Mouse (Mus musculus): ENCODE results near the gene Atp8b3.

The Atp8b3 gene

DNA sequence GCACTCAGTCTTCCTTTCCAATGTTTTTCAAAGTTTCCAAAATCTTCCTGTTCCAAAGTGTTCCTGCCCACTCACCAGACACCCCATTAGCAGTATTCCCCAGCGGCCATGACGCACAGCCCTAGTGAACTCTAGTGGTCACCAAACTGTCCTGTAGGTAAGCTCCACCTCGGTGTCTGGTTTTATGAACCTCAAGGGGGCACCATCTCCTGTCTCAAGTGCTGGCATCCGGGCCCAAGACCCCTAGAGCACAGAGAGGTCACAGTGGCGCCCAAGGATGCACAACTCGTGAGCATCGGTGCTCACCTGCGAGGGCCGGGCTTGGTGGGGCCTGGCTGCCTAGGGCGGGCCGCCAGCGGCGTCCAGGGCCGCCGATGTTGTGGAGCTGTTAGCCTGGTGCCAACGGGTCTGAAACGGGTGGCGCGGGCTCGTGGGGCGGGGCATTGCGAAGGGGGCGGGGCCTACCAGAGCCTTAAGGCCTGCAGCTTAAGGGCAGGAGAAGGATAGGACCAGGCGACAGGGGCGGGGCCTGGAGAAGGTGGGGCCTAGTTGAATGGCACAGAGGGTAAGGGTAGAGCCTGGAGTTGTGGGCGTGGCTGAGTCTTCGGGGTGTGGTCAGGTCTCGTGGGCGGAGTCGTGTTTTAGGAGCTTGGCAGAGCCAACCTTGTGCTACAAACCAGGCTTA lies at the start of gene Atp8b3:
Atp8b3 (minus strand) TSS at position 415 of the 685 bp plus-strand sequence.
- peak; percentile 100 for DNase-seq (ENCODE audit: low read depth)

DNA sequence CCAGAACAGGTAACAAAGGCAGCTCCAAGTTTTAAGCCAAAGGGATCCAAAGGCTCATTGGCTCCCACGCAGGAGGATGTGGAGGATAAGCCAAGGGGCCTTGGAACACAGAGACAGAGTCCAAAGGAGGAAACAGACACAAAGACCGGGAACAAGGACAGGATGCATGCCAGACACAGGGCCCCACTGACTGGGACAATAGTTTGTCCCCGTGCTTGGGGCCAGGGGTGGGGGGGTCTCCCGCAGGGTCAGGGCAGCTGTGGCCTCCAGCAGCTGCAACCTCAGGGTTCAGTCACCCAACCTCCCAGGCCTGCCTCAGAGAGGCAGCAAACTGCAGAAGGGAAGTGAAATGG lies 48.4 kb upstream of the Atp8b3 start:
- DNase-seq (ENCODE audit: low read depth): no peak

DNA sequence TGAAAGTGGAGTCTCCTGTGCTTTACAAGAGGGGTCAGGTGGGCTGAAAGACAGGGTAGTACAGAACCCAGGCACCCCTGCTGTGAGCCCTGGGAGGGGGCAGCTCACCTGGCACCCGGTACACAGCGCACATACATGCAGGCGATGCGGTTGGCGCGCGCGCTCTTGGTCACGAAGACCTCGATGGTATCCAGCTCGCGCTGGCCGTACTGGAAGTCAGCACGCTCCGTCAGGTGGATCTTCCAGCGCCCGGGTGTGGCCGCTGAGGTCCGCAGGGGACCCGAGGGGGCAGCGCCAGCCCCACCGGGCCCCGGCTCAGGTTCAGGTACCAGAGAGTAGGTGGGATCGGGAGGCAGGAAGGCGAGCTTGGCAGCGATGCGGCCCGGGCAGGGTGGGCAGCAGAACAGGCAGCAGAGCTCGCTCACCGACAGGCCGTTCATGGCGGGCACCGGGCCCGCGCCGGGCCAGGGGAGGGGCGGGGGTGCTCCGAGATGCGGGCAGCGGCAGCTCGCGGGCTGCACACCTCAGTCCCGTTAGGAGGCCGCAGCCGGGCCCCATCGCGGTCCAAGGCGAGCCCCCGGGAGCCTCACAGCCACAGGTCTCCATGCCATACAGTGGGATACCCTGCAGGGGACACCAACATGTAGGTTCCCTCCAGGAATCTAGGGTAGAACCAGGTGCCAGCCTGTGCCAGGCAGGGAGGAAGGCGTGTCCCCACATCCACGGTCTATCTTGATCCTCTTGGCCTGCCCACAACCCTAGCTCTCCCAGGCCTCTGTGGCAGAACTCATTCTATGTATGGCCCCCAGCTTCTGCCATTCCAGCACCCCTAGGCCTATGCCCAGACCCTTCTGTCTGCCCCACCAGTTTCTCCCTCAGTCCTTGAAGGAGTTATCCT lies 47.7 kb upstream of the Atp8b3 start:
- DNase-seq (ENCODE audit: low read depth): no peak

DNA sequence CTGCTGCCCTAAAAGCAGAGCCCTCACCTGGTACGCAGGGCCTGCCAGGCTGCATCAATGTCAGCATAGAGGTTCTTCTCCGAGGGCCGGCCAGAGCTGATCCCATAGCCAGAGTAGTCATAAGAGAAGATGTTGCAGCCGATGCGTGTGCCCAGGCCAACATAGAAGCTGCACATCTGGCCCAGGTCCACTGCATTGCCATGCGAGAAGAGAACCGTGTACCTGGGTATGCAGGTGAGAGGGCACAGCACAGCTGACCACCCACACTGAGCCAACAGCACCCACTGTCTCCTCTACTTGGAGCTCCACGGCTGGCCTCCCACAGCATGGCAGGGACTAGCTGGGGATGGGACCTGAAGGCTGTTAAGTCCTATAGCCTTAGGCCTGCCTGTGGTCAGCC lies 46.7 kb upstream of the Atp8b3 start:
- no peak for DNase-seq (ENCODE audit: low read depth)

DNA sequence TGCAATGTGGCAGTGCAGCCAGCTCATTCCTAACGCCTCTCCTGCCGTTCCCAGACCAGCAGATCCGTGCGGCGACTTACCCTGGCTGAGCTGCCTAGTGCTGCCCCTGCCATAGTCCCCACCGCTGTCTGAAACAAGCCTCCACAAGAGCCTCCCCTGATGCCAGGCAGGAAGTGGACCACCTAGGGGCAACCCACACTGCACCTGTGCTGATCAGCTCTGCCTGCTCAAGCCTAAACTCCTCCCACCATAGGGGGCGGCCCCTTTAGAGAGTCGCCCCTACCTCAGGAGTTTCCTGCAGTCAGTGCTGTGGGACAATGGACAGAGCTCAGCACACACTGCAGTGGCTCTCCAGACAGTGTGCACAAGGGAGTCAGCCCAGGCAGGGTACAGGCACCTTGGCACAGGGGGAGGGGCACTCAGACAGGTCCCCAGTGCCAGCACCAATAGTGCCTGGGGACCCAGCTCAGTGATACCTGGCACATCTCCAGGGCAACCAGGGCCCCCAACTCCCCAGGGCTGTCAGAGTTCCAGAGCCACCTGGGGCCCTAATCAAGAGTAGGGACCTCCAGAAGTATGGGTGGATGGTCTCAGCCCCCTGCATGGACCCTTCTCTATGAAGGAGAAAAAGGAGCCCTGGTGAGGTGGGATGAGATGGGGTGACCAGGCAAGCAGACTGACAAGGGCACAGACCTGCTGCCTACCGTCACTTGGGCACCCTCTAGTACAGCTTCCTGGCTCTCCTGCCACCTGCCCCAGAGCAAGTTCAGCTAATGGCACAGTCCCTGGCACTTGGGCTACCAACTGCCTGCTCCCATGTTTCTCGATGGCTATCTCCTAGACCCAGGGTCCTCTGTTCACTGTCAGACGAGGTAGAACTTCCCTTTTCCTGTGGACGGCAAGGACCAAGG lies 46.0 kb upstream of the Atp8b3 start:
- DNase-seq (ENCODE audit: low read depth): no peak

DNA sequence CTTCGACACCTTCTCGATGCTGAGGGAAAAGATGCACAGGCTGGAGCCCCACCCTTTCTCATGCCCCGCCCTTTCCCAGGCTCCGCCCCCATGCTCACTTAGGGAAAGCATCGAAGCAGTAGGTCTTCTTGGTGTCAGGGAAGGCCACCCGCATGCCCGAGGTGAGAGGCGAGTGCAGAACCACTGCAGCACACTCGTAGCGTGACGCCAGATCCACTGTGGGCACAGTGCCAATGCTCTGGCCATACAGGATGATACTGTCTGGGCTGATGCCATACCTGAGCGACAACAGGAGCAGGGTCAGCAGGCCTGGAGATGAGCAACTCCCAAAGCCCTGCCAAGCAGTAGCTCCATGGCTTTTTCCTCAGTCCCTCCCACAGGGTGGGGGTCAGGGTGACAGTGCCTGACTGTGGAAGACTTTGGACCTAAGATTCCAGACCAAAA lies 45.1 kb upstream of the Atp8b3 start:
- DNase-seq (ENCODE audit: low read depth): no peak

- no peak for DNase-seq (ENCODE audit: low read depth)
These were observed 44.1 kb upstream of the Atp8b3 start for GRCm38 (mm10) chr10:80583047-80583446.

DNA sequence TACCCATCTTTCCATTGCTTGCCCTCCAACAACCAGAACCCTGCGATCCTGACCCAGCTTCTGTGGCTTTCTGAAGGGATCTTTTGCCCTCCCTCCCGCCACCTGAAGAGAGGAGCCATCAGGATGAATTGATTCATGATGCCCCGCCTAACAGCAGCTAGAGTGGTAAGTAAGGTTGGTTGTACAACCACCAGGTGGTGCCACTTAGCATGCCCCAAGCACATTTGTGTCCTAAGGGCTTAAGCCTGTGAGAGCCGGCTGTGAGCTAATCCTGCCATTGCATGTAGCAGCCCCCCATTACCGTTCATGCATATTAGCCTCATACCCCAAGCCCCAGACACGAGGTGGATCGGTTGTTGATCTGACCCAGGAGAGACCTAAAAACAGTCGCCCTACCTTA lies 40.0 kb upstream of the Atp8b3 start:
- peak; percentile 93 for DNase-seq (ENCODE audit: low read depth)

DNA sequence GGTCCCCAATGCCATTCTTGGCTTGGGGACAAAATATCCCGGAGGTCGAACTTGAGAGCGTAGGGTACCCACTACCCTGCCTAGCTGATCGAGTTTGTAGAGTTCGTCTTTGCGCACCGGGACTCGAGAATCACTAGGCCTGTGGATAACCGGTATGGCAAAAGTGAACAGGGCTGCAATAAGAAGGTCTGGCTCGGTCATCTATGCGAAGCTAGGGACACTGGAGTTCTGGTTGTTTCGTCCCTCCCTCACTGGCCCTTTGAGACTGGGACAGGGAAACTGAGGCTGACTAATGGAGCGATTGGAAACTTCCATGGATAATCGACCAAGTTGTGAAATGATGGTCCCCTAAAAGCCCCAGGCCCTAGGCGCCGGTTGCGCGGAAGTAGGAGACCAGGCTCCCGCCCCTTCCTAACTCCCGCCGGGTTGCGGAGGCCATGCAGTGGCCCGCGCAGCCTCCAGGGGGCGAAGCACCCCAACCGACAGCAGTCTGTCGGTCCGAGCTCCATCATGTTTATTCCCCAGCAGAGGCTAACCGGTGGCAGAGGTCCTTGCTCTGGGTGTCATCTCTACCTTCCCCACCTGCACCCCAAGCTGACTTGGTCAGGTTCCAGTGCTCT lies 39.3 kb upstream of the Atp8b3 start:
- no peak for DNase-seq (ENCODE audit: low read depth)

DNA sequence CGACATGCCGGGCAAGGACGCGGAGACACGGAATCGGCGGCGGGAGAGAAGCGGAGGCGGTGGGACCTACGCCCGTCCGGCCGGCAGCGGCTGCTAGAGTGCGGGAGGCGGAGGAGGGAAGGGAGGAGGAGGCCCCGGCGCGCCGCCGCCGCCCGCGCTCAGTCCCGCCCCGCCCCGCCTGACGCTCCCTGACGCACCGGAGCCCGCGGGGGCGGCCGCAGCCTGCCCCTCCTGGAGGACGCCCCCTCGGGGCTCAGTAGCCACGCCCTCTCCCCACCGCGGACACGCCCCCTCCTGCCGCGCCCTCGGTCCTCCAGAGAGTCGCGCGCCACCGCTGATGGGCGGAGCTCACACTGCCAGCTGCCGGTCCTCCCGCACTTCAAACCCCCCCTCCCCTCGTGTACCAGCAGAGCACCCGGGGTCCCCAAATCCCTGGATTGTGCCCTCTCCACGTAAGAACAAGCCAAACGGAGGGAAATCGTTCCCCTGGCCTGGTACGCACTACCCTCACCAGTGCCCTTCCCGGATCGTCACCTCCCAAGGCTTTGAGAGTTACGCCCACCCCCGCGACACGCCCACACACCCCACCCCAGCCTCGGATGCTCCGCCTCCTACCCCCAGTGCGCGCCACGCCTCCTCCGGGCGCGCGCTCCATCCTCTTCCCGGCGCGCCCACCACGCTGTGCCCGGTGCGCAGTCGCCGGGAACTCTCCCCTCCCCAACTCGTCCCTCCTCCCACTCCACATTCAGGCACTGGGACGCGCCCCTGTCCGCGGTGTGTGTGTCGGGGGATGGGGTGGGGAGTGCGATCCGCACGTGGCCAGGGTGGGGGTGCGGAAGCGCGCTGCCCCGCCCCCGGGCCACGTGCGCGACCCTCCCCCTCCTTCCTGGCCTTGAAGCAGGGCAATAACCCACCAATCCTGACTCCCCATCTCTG lies 38.5 kb upstream of the Atp8b3 start, which contains the start of gene Klf16:
Klf16 (minus strand) TSS at position 127 of the 936 bp plus-strand sequence.
- DNase-seq (ENCODE audit: low read depth): peak; percentile 91

DNA sequence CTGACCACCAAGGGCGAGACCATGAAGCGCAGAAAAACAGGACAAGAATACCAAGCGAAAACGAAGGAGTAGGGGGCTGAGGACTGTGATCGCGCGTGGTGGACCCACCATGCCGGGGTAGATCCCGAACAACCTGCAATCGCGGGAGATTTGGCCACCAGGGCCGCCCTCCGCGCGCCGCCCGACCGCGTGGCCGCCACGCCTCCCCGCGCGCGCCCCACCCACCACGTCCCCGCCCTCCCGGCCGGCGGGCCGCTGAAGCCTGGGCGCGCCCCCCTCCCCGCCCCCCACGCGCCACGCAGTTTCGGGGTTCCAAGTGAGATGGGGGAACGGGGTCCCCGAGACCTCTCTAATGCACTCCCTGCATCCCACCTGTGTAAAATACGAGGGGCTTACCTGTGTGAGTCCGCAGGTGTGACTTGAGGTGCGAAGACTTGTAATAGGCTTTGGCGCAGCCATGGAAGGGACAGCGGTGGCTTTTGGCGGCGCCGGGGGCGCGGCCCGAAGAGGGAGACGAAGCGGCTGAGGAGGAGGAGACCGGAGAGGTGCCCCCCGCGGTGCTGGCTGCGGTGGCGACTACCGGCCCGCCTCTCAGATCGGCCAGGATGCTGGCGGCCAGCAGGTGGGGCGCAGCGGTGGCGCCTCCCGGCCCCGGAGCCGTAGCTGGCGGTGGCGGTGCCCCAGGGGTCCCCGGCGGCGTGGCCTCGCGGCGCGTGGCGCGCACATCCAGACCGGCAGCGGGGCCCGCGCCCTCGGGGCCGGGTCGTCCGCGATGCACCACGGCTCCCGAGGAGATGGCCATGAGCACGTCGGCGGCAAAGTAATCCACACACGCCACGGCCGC lies 37.6 kb upstream of the Atp8b3 start:
- no peak for DNase-seq (ENCODE audit: low read depth)

DNA sequence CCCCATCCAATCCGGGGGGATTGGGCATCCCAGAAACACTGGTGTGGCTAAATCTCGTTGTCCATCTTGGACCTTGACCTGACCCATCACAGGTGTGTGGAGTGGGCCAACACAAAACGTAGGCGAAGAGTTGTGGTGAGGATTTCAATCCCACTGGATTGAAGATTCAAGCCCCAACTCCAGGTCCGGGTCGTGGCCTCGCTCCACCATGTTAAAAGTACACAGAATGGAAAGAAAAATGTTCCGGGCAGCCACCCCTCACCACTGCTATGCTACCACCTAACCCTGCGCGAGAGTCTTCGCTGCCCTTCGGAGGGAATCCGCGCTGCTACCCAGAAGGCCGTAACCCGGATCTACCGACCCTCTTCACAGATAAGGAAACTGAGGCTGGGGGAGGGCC lies 37.0 kb upstream of the Atp8b3 start:
- no peak for DNase-seq (ENCODE audit: low read depth)

- no peak for DNase-seq (ENCODE audit: low read depth)
These were observed 36.0 kb upstream of the Atp8b3 start for GRCm38 (mm10) chr10:80574896-80575295.

- no peak for DNase-seq (ENCODE audit: low read depth)
These were observed 35.0 kb upstream of the Atp8b3 start for GRCm38 (mm10) chr10:80573944-80574343.

DNA sequence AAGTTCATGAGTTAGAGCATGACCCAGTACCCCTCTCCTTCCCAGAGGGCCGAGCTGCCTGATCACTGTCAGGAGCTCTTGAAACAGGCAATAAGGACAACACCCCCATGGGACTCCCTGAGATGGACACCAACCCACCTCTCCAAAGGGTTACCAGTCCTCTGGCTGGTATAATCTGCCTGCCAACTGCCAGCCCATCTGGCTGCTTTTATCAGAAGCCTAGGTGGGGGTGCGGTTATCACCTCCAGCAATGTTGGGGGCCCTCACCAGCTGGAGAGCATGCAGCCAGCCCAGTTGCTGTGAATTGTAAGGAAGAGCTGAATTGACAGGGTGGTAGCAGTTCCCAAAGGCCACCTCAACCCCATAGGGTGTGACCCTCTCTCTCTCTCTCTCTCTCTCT lies 33.6 kb upstream of the Atp8b3 start:
- peak; percentile 79 for DNase-seq (ENCODE audit: low read depth)

GRCm38 (mm10) chr10:80570871-80571836 lies 32.2 kb upstream of the Atp8b3 start:
- DNase-seq (ENCODE audit: low read depth): no peak

DNA sequence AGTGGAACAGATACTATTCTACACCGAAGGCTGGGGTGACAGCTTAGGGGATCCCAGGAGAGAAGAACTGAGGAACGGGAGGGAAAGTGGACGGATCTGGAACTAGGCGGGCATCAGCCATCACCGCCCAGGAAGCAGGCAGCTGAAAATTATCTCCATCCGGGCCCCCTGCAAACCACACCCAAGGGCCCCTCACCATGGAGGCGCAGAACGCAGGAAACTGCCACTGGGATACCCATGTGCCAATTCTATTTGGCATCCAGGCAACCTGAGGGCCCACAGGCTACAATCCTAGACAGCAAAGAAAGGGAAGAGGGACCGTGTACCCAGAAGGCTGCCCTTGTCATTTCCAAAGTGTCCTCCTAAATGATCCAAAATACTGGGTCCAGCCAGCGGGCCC lies 31.5 kb upstream of the Atp8b3 start:
- DNase-seq (ENCODE audit: low read depth): no peak

DNA sequence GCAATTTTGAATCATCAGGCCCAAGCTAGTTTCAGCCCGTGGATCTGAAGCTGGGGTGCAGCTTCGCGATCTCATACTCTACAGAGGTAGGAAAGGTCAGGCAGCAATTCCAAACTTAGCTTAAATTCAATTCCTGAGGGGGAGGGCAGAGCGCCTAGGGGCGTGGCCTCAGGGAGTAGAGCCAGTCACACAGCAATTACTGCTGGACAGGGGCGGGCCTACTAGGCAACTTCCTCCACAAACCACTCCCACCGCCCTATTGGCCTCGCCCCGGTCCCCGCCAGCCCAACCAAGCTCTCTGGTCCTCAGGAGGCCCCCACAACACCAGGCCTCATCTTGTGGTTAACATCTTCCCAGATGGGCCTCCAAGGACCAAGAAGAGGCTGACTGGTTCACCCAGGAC lies 30.7 kb upstream of the Atp8b3 start:
- peak; percentile 89 for DNase-seq (ENCODE audit: low read depth)

- no peak for DNase-seq (ENCODE audit: low read depth)
These were observed 30.0 kb upstream of the Atp8b3 start for GRCm38 (mm10) chr10:80568876-80569275.
